Mouse (Mus musculus) midbrain, postnatal 0 days (tissue): ENCODE measurements around the gene Tut4. TPM values are rescaled to one million over a fixed set of nuclear protein-coding genes. Genes with fewer than 3 reads are reported as not detected.

Experiments used
- ATAC-seq: fragments of 200-750 bp; cut with Nextera tagmentation; 2 replicates; pipeline ENCODE4 v1.8.0; 2017; ENCODE audit warnings: moderate number of reproducible peaks, mild to moderate bottlenecking, moderate TSS enrichment, moderate library complexity; ENCODE audit not compliant: low FRiP score
- DNase-seq: peaks from one replicate; pipeline ENCODE4 v3.0.0-alpha.2; 2015; ENCODE audit warnings: low spot score
- H3K27ac ChIP-seq: fragments of 300-500 bp; sonication (generic); 2 replicates; pipeline ENCODE4 v1.5.1; 2014; ENCODE audit warnings: low read depth, mild to moderate bottlenecking, low read length, mixed read lengths
- H3K27me3 ChIP-seq: fragments of 300-500 bp; sonication (generic); 2 replicates; pipeline ENCODE4 v1.6.1; 2014; ENCODE audit warnings: low read length, control low read depth, mixed read lengths; ENCODE audit not compliant: insufficient read depth
- H3K36me3 ChIP-seq: fragments of 300-500 bp; sonication (generic); 2 replicates; pipeline ENCODE4 v1.6.1; 2014; ENCODE audit warnings: low read length, control low read depth, mixed read lengths; ENCODE audit not compliant: insufficient read depth
- H3K4me1 ChIP-seq: fragments of 300-500 bp; sonication (generic); 2 replicates; pipeline ENCODE4 v1.6.1; 2014; ENCODE audit warnings: mild to moderate bottlenecking, control low read depth, antibody characterized with exemption, low read length, mixed read lengths; ENCODE audit not compliant: insufficient read depth
- H3K4me2 ChIP-seq: fragments of 300-500 bp; sonication (generic); 2 replicates; pipeline ENCODE4 v1.6.1; 2014; ENCODE audit warnings: low read depth, mild to moderate bottlenecking, low read length, mixed read lengths; ENCODE audit not compliant: poor library complexity, severe bottlenecking
- H3K4me3 ChIP-seq: fragments of 300-500 bp; sonication (generic); 2 replicates; pipeline ENCODE4 v1.5.1; 2014; ENCODE audit warnings: low read depth, mild to moderate bottlenecking, low read length, moderate library complexity
- H3K9ac ChIP-seq: fragments of 300-500 bp; sonication (generic); replicated peaks from 2 replicates; pipeline ENCODE4 v1.6.1; 2014; ENCODE audit warnings: mild to moderate bottlenecking, low read length, moderate library complexity, mixed read lengths; ENCODE audit not compliant: poor library complexity, severe bottlenecking
- H3K9me3 ChIP-seq: fragments of 300-500 bp; sonication (generic); 2 replicates; pipeline ENCODE4 v1.6.1; 2016; ENCODE audit warnings: low read length, control low read depth
- CTCF ChIP-seq: IDR thresholded peaks from 2 replicates; pipeline ENCODE4 v1.5.1; 2016; ENCODE audit warnings: antibody characterized with exemption, mild to moderate bottlenecking
- WGBS: fragments of 180-500 bp; shearing (Covaris S2); extraction: QIAGEN DNeasy Blood & Tissue Kit; methylation state at CpG from one replicate; pipeline ENCODE4 v1.1.7; 2014; 5-methylcytosine and 5-hydroxymethylcytosine counted together
- polyA plus RNA-seq: library from polyadenylated mRNA; unstranded; fragments of >200 nt; fragmentation: Nextera tagmentation; extraction: Ambion mirVana; gene quantifications from 2 replicates; pipeline ENCODE4 v1.2.1, GENCODE M21; 2015
- total RNA-seq: library from RNA; depleted of rRNA; stranded (reverse); fragments of >200 nt; gene quantifications from 2 replicates; pipeline ENCODE4 v1.2.3, GENCODE M21; 2014; rRNA removed

The Tut4 gene
- total RNA-seq, result 52.2 and 96.4 TPM in 2 replicates
- polyA plus RNA-seq, result 36.4 and 45.7 TPM in 2 replicates

DNA sequence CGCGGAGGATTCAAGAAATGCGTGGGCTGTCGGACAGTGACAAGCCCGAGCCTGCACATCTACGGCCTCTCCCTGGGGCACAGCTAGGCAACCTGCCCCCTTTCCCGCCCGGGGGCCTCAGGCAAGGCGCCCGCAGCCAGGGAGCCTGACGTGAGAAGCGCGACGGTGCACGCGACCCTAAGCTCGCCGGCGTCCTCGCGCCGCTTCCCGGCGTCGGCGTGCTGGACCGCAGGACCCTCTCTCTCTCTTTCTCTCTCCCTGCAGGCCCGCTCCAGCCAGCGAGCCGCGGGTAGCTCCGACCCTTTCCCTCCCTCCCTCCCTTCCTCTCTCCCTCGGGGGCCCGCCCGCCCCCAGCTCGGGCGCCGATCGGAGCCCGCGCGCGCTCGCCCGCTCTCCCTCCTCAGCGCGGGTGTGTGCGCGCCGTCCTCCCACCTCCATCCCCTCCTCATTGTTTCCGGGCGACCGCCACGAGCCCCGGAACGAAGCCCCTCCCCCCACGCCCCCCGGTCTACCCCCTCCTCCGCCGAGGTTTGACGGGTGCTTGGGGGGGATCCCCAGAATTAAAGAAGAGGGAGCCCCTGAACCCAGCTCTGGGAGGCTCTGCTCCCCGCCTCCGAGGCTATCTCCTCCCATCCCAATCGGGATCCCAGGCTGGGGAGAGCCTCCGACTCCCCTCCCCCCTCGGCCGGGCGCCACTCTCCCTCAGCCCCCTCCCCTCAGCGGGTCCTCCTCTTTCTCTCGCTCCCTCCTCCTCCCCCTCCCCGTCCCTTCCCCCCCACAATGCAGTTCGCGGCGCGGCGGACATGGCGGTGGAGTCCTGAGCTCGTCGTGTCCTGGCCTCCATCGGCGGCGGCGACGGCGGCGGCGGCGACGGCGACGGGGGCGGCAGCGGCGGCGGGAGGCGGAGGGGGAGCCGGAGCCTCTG is at the start of gene Tut4:
TSS of gene Tut4 (plus strand) at position 196 of the 925 bp plus-strand sequence.
- peak; percentile 94 for DNase-seq
- peak within 1 kb of the TSS; percentile 97 for H3K27ac ChIP-seq
- no peaks in the 10 kb centered on the region for H3K36me3 ChIP-seq
- peak within 1 kb of the TSS; percentile 98 for H3K4me3 ChIP-seq
- no peaks in the 10 kb centered on the region for H3K9me3 ChIP-seq
- no peak for TF ChIP-seq CTCF
- H3K9ac ChIP-seq, result peak within 1 kb of the TSS; percentile 93
- peak; percentile 92 for ATAC-seq
- H3K4me2 ChIP-seq, result peak within 1 kb of the TSS; percentile 77
- H3K27me3 ChIP-seq, result no peaks in the 10 kb centered on the region
- peaks cover 4% of the 10 kb centered on the region; the same call in 1 of the 2 replicates for H3K4me1 ChIP-seq
- WGBS, result 0% methylated on average over 33 of the region's 97 CpGs

GRCm38 (mm10) chr4:108424587-108424986 is 34.6 kb upstream of the Tut4 start:
- Histone ChIP-seq H3K36me3 (no peaks in the 10 kb centered on the region), H3K27ac (no peak overlapping the region), H3K27me3 (no peaks in the 10 kb centered on the region), H3K4me1 (no peaks in the 10 kb centered on the region), H3K4me3 (no peak overlapping the region), H3K9me3 (no peaks in the 10 kb centered on the region), H3K4me2 (no peak overlapping the region), H3K9ac (no peak overlapping the region)
- WGBS, result 86% methylated on average over 2 of the region's 2 CpGs
- TF ChIP-seq CTCF, result no peak
- DNase-seq, result no peak
- ATAC-seq, result no peak

- ATAC-seq (no peak), DNase-seq (no peak)
- no peaks in the 10 kb centered on the region for H3K27me3 ChIP-seq
- no peak for TF ChIP-seq CTCF
- H3K4me2 ChIP-seq, result no peak overlapping the region
- no peak overlapping the region for H3K4me3 ChIP-seq
- H3K9me3 ChIP-seq, result no peaks in the 10 kb centered on the region
- peaks cover 10% of the 10 kb centered on the region; the same call in 1 of the 2 replicates for H3K4me1 ChIP-seq
- no peak overlapping the region for H3K27ac ChIP-seq
- no peak overlapping the region for H3K9ac ChIP-seq
- WGBS, result 84% methylated on average over 11 of the region's 11 CpGs
- no peaks in the 10 kb centered on the region for H3K36me3 ChIP-seq
These were observed 31.4 kb upstream of the Tut4 start for GRCm38 (mm10) chr4:108427719-108428340.

- Histone ChIP-seq H3K27ac (no peak overlapping the region), H3K36me3 (no peaks in the 10 kb centered on the region), H3K9me3 (no peaks in the 10 kb centered on the region), H3K9ac (no peak overlapping the region), H3K4me3 (no peak overlapping the region), H3K4me1 (peaks cover 10% of the 10 kb centered on the region; the same call in 1 of the 2 replicates), H3K27me3 (no peaks in the 10 kb centered on the region), H3K4me2 (no peak overlapping the region)
- WGBS, result 88% methylated on average over 6 of the region's 6 CpGs
- DNase-seq, result no peak
- no peak for TF ChIP-seq CTCF
- no peak for ATAC-seq
These were observed 30.9 kb upstream of the Tut4 start for GRCm38 (mm10) chr4:108428341-108428721.

GRCm38 (mm10) chr4:108430656-108431560 is 28.3 kb upstream of the Tut4 start:
- 36% methylated on average over 4 of the region's 4 CpGs for WGBS
- Histone ChIP-seq H3K27ac (peak overlapping the region; percentile 47; the same call in 1 of the 2 replicates), H3K4me2 (no peak overlapping the region), H3K4me3 (no peak overlapping the region), H3K27me3 (no peaks in the 10 kb centered on the region), H3K4me1 (peaks cover 10% of the 10 kb centered on the region; the same call in 1 of the 2 replicates), H3K9ac (0 out of 2 replicates have a peak overlapping the region, but pooled peaks have one; percentile 13), H3K36me3 (no peaks in the 10 kb centered on the region), H3K9me3 (no peaks in the 10 kb centered on the region)
- ATAC-seq, result peak; percentile 49; the same call in 1 of the 2 replicates
- DNase-seq, result peak; percentile 42
- TF ChIP-seq CTCF, result no peak
